Mouse (Mus musculus) kidney, adult 2 months (tissue): ENCODE data around the gene Tnfrsf8. TPM values are rescaled to one million over a fixed set of nuclear protein-coding genes. Genes with fewer than 3 reads are reported as not detected.
"Not testable (repeated sequence)": the region's sequence is repeated elsewhere in the genome, so short reads cannot be mapped to it uniquely, and the experiment has no call there.

Source experiments
- DNase-seq: peaks from one replicate; pipeline ENCODE4 v3.0.0; 2021
- H3K27ac ChIP-seq: fragments of 200-500 bp; 2 replicates; pipeline ENCODE4 v1.5.1; 2012; ENCODE audit warnings: low read depth, low read length, control low read depth, inconsistent platforms; ENCODE audit not compliant: insufficient read depth
- H3K27me3 ChIP-seq: fragments of 200-500 bp; replicated peaks from 2 replicates; pipeline ENCODE4 v1.6.1; 2012; ENCODE audit warnings: mild to moderate bottlenecking, moderate library complexity, low read length, inconsistent platforms; ENCODE audit not compliant: control insufficient read depth, insufficient read depth
- H3K36me3 ChIP-seq: fragments of 200-500 bp; 2 replicates; pipeline ENCODE4 v1.6.1; 2012; ENCODE audit warnings: mild to moderate bottlenecking, moderate library complexity, low read length, inconsistent platforms; ENCODE audit not compliant: control insufficient read depth, insufficient read depth
- H3K4me1 ChIP-seq: fragments of 200-500 bp; 2 replicates; pipeline ENCODE4 v1.6.1; 2011; ENCODE audit warnings: low read length; ENCODE audit not compliant: control insufficient read depth, insufficient read depth
- H3K4me3 ChIP-seq: fragments of 200-500 bp; 2 replicates; pipeline ENCODE4 v1.5.1; 2011; ENCODE audit warnings: mild to moderate bottlenecking, low read depth, low read length, control low read depth; ENCODE audit not compliant: insufficient read depth
- CTCF ChIP-seq: fragments of 200-500 bp; conservative IDR thresholded peaks from 2 replicates; pipeline ENCODE4 v1.5.1; 2011; ENCODE audit warnings: low read depth, mild to moderate bottlenecking, control low read depth, low read length, moderate library complexity, mixed read lengths; ENCODE audit not compliant: insufficient read depth, insufficient read length
- POLR2A ChIP-seq: fragments of 200-500 bp; IDR thresholded peaks from one replicate; pipeline ENCODE4 v1.6.1; 2011; ENCODE audit warnings: low read depth, low read length, control low read depth
- WGBS: fragments of 180-500 bp; shearing (Covaris S2); methylation state at CpG from one replicate; pipeline ENCODE4 v1.1.7; 2018; 5-methylcytosine and 5-hydroxymethylcytosine counted together
- polyA plus RNA-seq: library from polyadenylated mRNA; depleted of rRNA; stranded (reverse); fragments of >200 nt; gene quantifications from 2 replicates; pipeline ENCODE4 v1.2.3, GENCODE M21; 2012

Gene Tnfrsf8
- polyA plus RNA-seq, 1 experiment, result 0.11 TPM

- Histone ChIP-seq H3K27ac (no peak overlapping the region), H3K36me3 (no peaks in the 10 kb centered on the region), H3K4me3 (no peak overlapping the region), H3K4me1 (no peaks in the 10 kb centered on the region), H3K27me3 (no peaks in the 10 kb centered on the region)
- TF ChIP-seq POLR2A, result no peak
- no peak for DNase-seq
- 25% methylated on average over 4 of the region's 4 CpGs for WGBS
Measured at GRCm38 (mm10) chr4:145306422-145306821, 8.5 kb downstream of the Tnfrsf8 start.

GRCm38 (mm10) chr4:145305661-145306362, 9.2 kb downstream of the Tnfrsf8 start:
- H3K27ac ChIP-seq, DNase-seq, H3K4me1 ChIP-seq, H3K36me3 ChIP-seq, H3K4me3 ChIP-seq, H3K27me3 ChIP-seq: not testable (repeated sequence)
- WGBS, result 51% methylated on average over 2 of the region's 2 CpGs

DNA sequence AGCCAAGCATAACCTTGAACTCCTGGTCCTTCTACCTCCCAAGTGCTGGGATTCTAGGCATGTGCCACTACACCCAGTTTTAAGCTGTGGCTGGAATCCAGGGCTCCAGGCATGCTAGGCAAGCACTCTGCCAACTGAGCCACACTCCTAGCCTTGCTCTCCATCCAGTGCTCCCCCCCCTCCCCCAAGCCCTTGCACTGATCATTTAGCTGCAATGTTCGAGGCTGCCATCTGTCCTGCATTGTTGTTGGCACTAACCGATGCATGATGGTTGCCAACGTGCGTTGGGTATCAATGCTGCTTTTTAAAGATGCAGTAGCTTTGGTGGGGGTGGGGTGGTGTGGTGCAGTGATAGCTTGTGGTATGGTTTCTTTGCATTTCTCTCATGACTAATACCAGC, 10.9 kb downstream of the Tnfrsf8 start:
- Histone ChIP-seq H3K27me3 (no peaks in the 10 kb centered on the region), H3K27ac (no peak overlapping the region), H3K4me1 (no peaks in the 10 kb centered on the region), H3K36me3 (no peaks in the 10 kb centered on the region), H3K4me3 (no peak overlapping the region)
- TF ChIP-seq CTCF (no peak), POLR2A (no peak)
- no peak for DNase-seq
- 88% methylated on average over 4 of the region's 4 CpGs for WGBS

DNA sequence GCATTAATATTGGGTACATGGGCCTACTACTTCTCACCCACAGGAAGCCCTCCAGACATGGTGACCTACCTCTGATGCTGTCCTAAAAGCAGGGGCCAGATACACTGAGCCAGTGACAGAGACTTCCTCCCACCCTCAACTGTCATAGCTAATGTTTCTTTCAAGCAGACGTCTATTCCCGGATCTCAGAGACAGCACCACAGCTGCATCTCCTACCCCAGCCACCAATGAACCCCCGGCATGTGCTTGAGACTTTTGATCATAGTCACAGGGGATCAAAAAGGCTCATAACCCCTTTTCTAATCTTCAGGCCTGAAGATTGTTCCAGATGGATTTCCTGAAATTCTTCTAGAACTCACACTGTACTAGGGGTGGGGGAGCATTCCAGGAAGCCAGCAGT, 12.9 kb downstream of the Tnfrsf8 start:
- Histone ChIP-seq H3K36me3 (no peaks in the 10 kb centered on the region), H3K27me3 (no peaks in the 10 kb centered on the region), H3K27ac (no peak overlapping the region), H3K4me1 (no peaks in the 10 kb centered on the region), H3K4me3 (no peak overlapping the region)
- TF ChIP-seq POLR2A (no peak), CTCF (no peak)
- 58% methylated on average over 3 of the region's 3 CpGs for WGBS
- DNase-seq, result no peak

- no peak for DNase-seq
- WGBS, result 35% methylated on average over 11 of the region's 12 CpGs
- H3K36me3 ChIP-seq, result no peaks in the 10 kb centered on the region
- H3K4me3 ChIP-seq, result no peak overlapping the region
- no peak for TF ChIP-seq CTCF
- TF ChIP-seq POLR2A, result no peak
- no peaks in the 10 kb centered on the region for H3K4me1 ChIP-seq
- no peak overlapping the region for H3K27ac ChIP-seq
- H3K27me3 ChIP-seq, result no peaks in the 10 kb centered on the region
Measured at GRCm38 (mm10) chr4:145300210-145300927, 14.6 kb downstream of the Tnfrsf8 start.

DNA sequence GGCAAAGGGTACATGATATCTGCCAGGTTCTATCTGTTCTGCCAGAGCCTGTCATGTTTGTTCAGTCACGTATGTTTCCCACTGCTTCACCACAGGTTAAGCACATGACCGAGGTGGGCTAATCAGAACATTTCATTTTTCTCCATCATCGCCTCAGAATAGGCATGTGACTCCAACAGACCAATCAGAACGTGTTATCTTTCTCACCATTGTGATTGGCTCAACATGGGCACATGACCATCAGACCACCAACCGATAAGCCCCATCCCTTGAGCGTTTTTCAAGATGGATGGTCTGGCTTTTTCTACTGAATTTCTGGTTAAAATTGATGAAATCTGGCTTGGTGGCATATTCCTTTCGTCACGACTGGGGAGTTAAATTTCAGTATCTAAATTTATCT, 15.6 kb downstream of the Tnfrsf8 start:
- TF ChIP-seq CTCF (no peak), POLR2A (no peak)
- Histone ChIP-seq H3K27ac (no peak overlapping the region), H3K36me3 (no peaks in the 10 kb centered on the region), H3K27me3 (no peaks in the 10 kb centered on the region), H3K4me3 (no peak overlapping the region), H3K4me1 (no peaks in the 10 kb centered on the region)
- no peak for DNase-seq
- WGBS, result 87% methylated on average over 8 of the region's 8 CpGs

- Histone ChIP-seq H3K36me3 (no peaks in the 10 kb centered on the region), H3K27me3 (no peaks in the 10 kb centered on the region), H3K27ac (no peak overlapping the region), H3K4me3 (no peak overlapping the region), H3K4me1 (no peaks in the 10 kb centered on the region)
- DNase-seq, result no peak
- TF ChIP-seq CTCF (no peak), POLR2A (no peak)
- WGBS, result 90% methylated on average over 7 of the region's 7 CpGs
Measured at GRCm38 (mm10) chr4:145298846-145299245, 16.1 kb downstream of the Tnfrsf8 start.
